Mouse (Mus musculus) forebrain, embryonic 11.5 days (tissue): ENCODE data around the gene Ccer2. TPM values are rescaled to one million over a fixed set of nuclear protein-coding genes. Genes with fewer than 3 reads are reported as not detected.

Source experiments
- ATAC-seq: fragments of 200-750 bp; cut with Nextera tagmentation; replicated peaks from 2 replicates; pipeline ENCODE4 v1.8.0; 2017; ENCODE audit warnings: moderate TSS enrichment; ENCODE audit not compliant: low FRiP score
- DNase-seq: peaks from one replicate; pipeline ENCODE4 v3.0.0-alpha.2; 2017; ENCODE audit warnings: low spot score
- H3K27ac ChIP-seq: fragments of 300-500 bp; sonication (generic); 2 replicates; pipeline ENCODE4 v1.5.1; 2014; ENCODE audit warnings: low read depth, low read length
- H3K27me3 ChIP-seq: fragments of 300-500 bp; sonication (generic); 2 replicates; pipeline ENCODE4 v1.6.1; 2014; ENCODE audit warnings: mild to moderate bottlenecking, low read length, mixed read lengths; ENCODE audit not compliant: control insufficient read depth, insufficient read depth
- H3K36me3 ChIP-seq: fragments of 300-500 bp; sonication (generic); 2 replicates; pipeline ENCODE4 v1.6.1; 2014; ENCODE audit warnings: mild to moderate bottlenecking, low read length, moderate library complexity, mixed read lengths; ENCODE audit not compliant: control insufficient read depth, insufficient read depth
- H3K4me1 ChIP-seq: fragments of 300-500 bp; sonication (generic); replicated peaks from 2 replicates; pipeline ENCODE4 v1.6.1; 2014; ENCODE audit warnings: low read length, mixed read lengths; ENCODE audit not compliant: control insufficient read depth, insufficient read depth
- H3K4me2 ChIP-seq: fragments of 300-500 bp; sonication (generic); 2 replicates; pipeline ENCODE4 v1.6.1; 2014; ENCODE audit warnings: low read depth, mild to moderate bottlenecking, low read length, moderate library complexity, mixed read lengths; ENCODE audit not compliant: severe bottlenecking
- H3K4me3 ChIP-seq: fragments of 300-500 bp; sonication (generic); 2 replicates; pipeline ENCODE4 v1.5.1; 2014; ENCODE audit warnings: low read depth, low read length
- H3K9ac ChIP-seq: fragments of 300-500 bp; sonication (generic); 2 replicates; pipeline ENCODE4 v1.6.1; 2014; ENCODE audit warnings: low read length
- H3K9me3 ChIP-seq: fragments of 300-500 bp; sonication (generic); 2 replicates; pipeline ENCODE4 v1.6.1; 2016; ENCODE audit warnings: low read length, mixed read lengths; ENCODE audit not compliant: control insufficient read depth
- WGBS: fragments of 180-500 bp; shearing (Covaris S2); extraction: QIAGEN DNeasy Blood & Tissue Kit; methylation state at CpG from one replicate; pipeline ENCODE4 v1.1.7; 2014; 5-methylcytosine and 5-hydroxymethylcytosine counted together
- polyA plus RNA-seq: library from polyadenylated mRNA; unstranded; fragments of >200 nt; fragmentation: Nextera tagmentation; extraction: Ambion mirVana; gene quantifications from 2 replicates; pipeline ENCODE4 v1.2.1, GENCODE M21; 2014

The Ccer2 gene
- polyA plus RNA-seq, 1 experiment from 2014 or later: not detected

DNA sequence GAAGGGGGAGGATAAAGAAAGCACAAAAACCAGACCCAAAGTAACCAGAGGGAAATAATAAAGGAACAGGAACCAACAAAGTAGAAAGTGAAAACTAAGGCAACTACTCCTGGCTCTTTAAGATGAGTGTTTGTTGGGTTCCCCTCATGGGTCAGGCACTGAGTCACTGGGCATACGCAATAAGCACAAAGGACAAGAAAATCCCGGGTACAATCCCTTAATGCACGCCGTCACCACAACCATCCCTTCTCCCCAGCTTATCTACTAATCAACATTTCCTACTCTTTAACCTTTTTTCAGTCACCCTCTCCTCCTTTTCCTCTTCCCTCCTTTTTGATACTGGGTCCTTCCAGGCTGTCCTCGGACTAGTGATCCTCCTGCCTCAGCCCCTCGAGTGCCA lies 9.2 kb downstream of the Ccer2 start:
- Histone ChIP-seq H3K4me1 (peaks cover 4% of the 10 kb centered on the region), H3K27ac (no peak overlapping the region), H3K9me3 (no peaks in the 10 kb centered on the region), H3K4me2 (peak overlapping the region; percentile 77; the same call in 1 of the 2 replicates), H3K36me3 (no peaks in the 10 kb centered on the region), H3K4me3 (peak overlapping the region; percentile 81; the same call in 1 of the 2 replicates), H3K27me3 (no peaks in the 10 kb centered on the region), H3K9ac (no peak overlapping the region)
- no peak for ATAC-seq
- DNase-seq: no peak
- WGBS: 85% methylated on average over 6 of the region's 6 CpGs

GRCm38 (mm10) chr7:28766173-28766879 lies 10.4 kb downstream of the Ccer2 start, which contains the start of gene Sirt2:
TSS of gene Sirt2 (plus strand) at chr7:28766735.
- Histone ChIP-seq H3K36me3 (no peaks in the 10 kb centered on the region), H3K27me3 (no peaks in the 10 kb centered on the region), H3K4me3 (peak within 1 kb of the TSS; percentile 81), H3K9me3 (no peaks in the 10 kb centered on the region), H3K4me1 (peaks cover 4% of the 10 kb centered on the region), H3K9ac (peak within 1 kb of the TSS; percentile 69), H3K4me2 (peak within 1 kb of the TSS; percentile 77), H3K27ac (no peak within 1 kb of the TSS)
- ATAC-seq: peak; percentile 99
- WGBS: under 1% methylated on average over 45 of the region's 45 CpGs
- peak; percentile 96 for DNase-seq

DNA sequence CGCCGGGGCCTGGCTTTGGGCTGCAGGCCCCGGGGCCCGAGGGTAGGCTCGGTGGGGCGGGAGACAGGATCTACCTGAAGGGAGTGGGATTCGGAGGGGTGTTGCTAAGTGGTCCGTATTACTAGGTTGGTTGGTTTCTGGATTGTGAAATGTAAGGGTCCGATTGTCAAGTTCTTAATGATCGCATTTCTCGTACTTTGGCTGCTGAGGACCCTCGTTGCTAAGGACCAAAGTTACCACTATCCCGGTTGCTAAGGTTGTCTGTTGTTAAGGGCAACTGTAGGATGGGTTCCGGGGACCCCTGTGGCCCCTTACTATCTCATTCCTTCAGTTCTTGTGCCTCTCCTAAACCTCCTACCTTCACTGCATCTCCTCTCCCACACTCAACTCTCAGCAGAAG lies 10.9 kb downstream of the Ccer2 start:
- no peak overlapping the region for H3K27ac ChIP-seq
- no peak for DNase-seq

DNA sequence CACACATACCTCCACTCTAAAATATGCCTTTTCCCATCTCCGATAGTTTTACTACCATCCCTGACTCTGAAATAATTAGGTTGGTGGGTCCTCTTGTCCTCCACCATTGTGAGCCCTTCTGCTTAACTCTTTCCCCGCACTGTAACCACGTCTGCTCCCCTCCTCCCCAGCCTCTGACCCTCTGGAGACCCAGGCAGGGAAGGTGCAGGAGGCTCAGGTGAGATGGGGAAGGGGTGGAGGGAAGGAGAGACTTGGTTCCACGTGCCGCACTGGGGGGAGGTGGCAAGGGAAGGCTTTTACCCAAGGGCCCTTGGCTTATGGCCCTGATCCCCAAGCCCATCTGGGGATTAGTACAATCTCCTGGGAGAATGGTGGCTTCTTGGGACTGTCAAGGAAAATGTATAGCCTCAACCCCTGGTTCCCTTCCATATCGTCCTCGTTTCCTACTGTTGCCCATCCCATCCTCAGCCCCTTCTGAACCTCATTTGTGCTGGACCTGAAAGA lies 11.5 kb downstream of the Ccer2 start, which contains the start of gene Nfkbib:
Nfkbib (minus strand) TSS at position 51 of the 504 bp plus-strand sequence.
- DNase-seq (no peak), ATAC-seq (no peak)
- no peaks in the 10 kb centered on the region for H3K27me3 ChIP-seq
- 65% methylated on average over 7 of the region's 7 CpGs for WGBS
- no peak within 1 kb of the TSS for H3K27ac ChIP-seq
- no peaks in the 10 kb centered on the region for H3K9me3 ChIP-seq
- peak within 1 kb of the TSS; percentile 81 for H3K4me3 ChIP-seq
- no peaks in the 10 kb centered on the region for H3K36me3 ChIP-seq
- peak within 1 kb of the TSS; percentile 69 for H3K9ac ChIP-seq
- H3K4me1 ChIP-seq: peaks cover 4% of the 10 kb centered on the region
- H3K4me2 ChIP-seq: peak within 1 kb of the TSS; percentile 68

More for the DNA sequence above, 10.9 kb downstream of the Ccer2 start:
- H3K4me1 ChIP-seq: peaks cover 4% of the 10 kb centered on the region
- ATAC-seq: no peak; the same call in 1 of the 2 replicates
- H3K4me3 ChIP-seq: peak overlapping the region; percentile 81
- H3K4me2 ChIP-seq: peak overlapping the region; percentile 68
- no peaks in the 10 kb centered on the region for H3K36me3 ChIP-seq
- H3K27me3 ChIP-seq: no peaks in the 10 kb centered on the region
- peak overlapping the region; percentile 69 for H3K9ac ChIP-seq
- no peaks in the 10 kb centered on the region for H3K9me3 ChIP-seq
- 4% methylated on average over 14 of the region's 14 CpGs for WGBS

GRCm38 (mm10) chr7:28769414-28769958 lies 13.5 kb downstream of the Ccer2 start:
- no peak overlapping the region for H3K4me2 ChIP-seq
- 94% methylated on average over 9 of the region's 9 CpGs for WGBS
- no peak for DNase-seq

GRCm38 (mm10) chr7:28770309-28770708 lies 14.3 kb downstream of the Ccer2 start:
- no peaks in the 10 kb centered on the region for H3K9me3 ChIP-seq
- H3K27ac ChIP-seq: no peak overlapping the region
- H3K36me3 ChIP-seq: no peaks in the 10 kb centered on the region
- H3K4me1 ChIP-seq: peaks cover 4% of the 10 kb centered on the region
- H3K27me3 ChIP-seq: no peaks in the 10 kb centered on the region
- ATAC-seq: no peak
- WGBS: 89% methylated on average over 3 of the region's 3 CpGs
- H3K4me2 ChIP-seq: no peak overlapping the region
- no peak overlapping the region for H3K9ac ChIP-seq
- DNase-seq: no peak
- H3K4me3 ChIP-seq: no peak overlapping the region

More at GRCm38 (mm10) chr7:28769414-28769958, 13.5 kb downstream of the Ccer2 start:
- H3K27me3 ChIP-seq: no peaks in the 10 kb centered on the region
- no peaks in the 10 kb centered on the region for H3K36me3 ChIP-seq
- H3K9ac ChIP-seq: no peak overlapping the region
- H3K4me1 ChIP-seq: peaks cover 4% of the 10 kb centered on the region
- ATAC-seq: no peak
- no peak overlapping the region for H3K27ac ChIP-seq
- no peak overlapping the region for H3K4me3 ChIP-seq
- H3K9me3 ChIP-seq: no peaks in the 10 kb centered on the region

- no peak for DNase-seq
- WGBS: 92% methylated on average over 11 of the region's 11 CpGs
These were observed 15.9 kb downstream of the Ccer2 start for GRCm38 (mm10) chr7:28771867-28772266.

DNA sequence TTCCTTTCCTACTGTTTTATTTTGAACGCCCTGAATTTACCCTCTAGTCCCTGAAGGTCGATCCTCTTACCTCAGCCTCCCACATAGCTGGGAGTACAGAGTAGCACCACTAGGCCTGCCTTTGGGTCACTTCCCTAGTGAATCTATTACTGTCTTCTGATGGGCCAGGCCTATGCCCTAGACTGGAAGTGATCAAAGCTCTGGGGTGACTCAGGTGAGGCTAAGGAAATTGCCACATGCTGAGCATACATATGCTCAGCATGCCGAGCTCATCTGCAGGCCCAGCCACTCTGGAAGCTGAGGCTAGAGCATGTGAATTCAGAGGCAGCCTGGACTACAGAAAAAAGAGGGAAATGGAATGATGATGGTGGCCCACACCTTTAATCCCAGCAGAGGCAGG lies 17.2 kb downstream of the Ccer2 start:
- no peaks in the 10 kb centered on the region for H3K4me1 ChIP-seq
- H3K4me2 ChIP-seq: no peak overlapping the region
- WGBS: 71% methylated on average over 3 of the region's 3 CpGs
- no peak overlapping the region for H3K9ac ChIP-seq
- H3K27me3 ChIP-seq: no peaks in the 10 kb centered on the region
- DNase-seq (no peak), ATAC-seq (no peak)
- no peak overlapping the region for H3K4me3 ChIP-seq
- H3K27ac ChIP-seq: no peak overlapping the region
- H3K9me3 ChIP-seq: no peaks in the 10 kb centered on the region
- H3K36me3 ChIP-seq: no peaks in the 10 kb centered on the region

More at GRCm38 (mm10) chr7:28771867-28772266, 15.9 kb downstream of the Ccer2 start:
- H3K4me3 ChIP-seq: no peak overlapping the region
- H3K27me3 ChIP-seq: no peaks in the 10 kb centered on the region
- no peak overlapping the region for H3K9ac ChIP-seq
- no peak overlapping the region for H3K4me2 ChIP-seq
- no peak overlapping the region for H3K27ac ChIP-seq
- H3K4me1 ChIP-seq: peaks cover 4% of the 10 kb centered on the region
- H3K9me3 ChIP-seq: no peaks in the 10 kb centered on the region
- no peaks in the 10 kb centered on the region for H3K36me3 ChIP-seq
- ATAC-seq: no peak
